Mouse (Mus musculus) ES-Bruce4 (cell line): Measurements from ENCODE around the gene Gm49486.

Source experiments
- CTCF ChIP-seq: IDR thresholded peaks from one replicate; pipeline ENCODE4 v1.8.1; 2011; ENCODE audit warnings: low read depth, low read length
- POLR2A ChIP-seq: IDR thresholded peaks from one replicate; pipeline ENCODE4 v1.8.1; 2011; ENCODE audit warnings: low read length; ENCODE audit not compliant: insufficient read depth

GRCm38 (mm10) chr15:79290340-79290739, 61.1 kb downstream of the Gm49486 start:
- TF ChIP-seq CTCF (no peak), POLR2A (no peak)
